Mouse (Mus musculus) cerebellum, adult 8-10 months (tissue): ENCODE measurements around the gene Gm39653.
"Not testable (repeated sequence)": the region's sequence is repeated elsewhere in the genome, so short reads cannot be mapped to it uniquely, and the experiment has no call there.

ENCODE experiments used
- DNase-seq: peaks from one replicate; pipeline ENCODE4 v3.0.0; 2022

Gm39653 gene

DNA sequence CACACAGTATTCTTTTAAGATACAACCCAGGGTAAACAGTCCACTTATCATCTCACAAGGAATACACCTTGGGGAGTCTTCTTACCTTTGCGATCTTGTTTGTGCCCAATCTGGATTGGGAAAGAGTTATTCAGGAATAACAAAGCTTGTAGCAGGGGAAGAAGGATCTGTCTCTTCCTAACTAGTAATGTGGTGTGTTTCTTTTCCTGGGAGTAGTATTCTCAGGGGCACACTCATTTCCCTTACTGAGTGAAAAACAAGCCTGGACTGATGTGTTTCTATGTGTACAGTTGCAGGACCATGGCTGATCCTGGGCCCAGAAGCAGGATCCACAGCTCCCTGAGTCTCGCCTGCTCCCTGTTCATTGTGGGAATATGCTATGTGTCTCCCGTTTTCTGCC lies at the start of gene Gm39653:
Gene Gm39653 (plus strand): TSS at position 301 of the 400 bp plus-strand sequence.
- no peak for DNase-seq

DNA sequence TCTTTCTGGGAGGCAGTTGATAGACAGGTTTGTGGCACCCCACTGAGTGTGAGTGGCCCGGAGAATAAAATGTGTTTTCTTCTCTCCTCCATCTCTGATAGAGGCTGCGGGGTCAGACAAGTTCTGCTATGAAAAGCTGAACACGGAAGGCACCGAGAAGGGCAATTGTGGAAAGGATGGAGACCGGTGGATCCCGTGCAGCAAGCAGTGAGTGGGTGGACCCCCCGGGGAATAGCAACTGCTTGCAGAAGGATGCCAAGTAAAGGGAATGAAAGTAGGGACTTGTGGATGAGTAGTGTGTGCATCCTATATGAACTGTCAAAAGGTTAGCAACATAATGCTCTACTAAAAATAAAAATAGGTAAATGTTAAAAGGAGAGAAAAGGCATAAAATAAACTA lies 49.3 kb upstream of the Gm39653 start:
- DNase-seq: peak; percentile 47

DNA sequence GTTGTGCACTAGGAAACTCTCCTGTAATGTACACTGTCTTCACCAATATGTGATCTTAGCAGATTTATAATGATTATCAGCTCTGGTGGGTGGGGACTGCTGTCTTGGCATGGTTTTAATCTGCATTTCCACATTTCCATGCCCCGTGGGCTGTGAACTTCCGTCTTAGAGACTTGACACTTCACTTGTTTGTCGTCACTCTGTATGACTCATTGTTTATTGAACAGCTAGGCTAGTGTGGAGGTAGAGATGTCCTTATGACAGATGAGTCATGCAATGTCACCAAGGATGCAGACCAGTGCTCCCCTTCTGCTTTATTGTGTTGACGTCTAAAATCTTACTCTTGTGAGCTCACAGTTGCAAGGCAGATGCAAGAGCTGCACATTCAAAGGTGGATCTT lies 48.7 kb upstream of the Gm39653 start:
- DNase-seq: no peak

DNA sequence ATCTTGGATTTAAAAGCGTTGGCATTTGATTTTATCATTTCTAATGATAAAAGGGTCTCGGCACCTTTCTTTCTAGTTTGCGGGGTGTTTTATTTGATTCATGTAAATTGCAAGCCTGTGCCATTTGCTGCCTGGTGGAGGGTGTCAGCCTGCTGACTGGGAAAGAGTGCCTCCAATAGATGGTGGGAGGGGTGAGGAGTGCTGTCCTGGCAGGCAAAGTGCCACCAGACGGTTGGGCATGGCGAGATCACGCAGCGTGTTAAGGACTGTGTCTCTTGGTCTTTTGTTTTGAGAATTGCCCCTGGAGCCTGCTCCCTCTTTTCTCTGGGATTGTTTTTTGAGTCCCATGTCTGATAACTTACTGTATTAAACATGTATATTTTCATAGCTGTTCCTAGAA lies 43.5 kb upstream of the Gm39653 start:
- DNase-seq: peak; percentile 55

DNA sequence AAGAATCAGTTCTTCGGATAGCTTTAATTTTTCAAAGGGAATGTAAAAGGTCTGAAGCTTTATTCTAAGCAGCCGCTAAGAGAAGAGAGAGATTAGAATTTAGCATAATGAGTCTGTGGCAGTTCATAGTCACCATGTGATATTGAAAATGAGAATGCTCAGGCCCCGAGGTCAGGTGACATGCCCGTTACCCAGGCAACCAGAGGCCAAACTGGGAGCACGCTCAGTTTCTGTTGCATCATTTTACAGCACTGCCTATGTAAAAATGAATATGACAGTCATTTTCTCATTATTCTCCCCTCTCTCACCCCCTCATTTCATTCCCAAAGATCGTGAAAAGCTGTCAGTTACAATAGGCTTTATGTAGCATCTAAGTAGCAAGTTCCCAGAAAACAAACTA lies 42.3 kb upstream of the Gm39653 start:
- no peak for DNase-seq

DNA sequence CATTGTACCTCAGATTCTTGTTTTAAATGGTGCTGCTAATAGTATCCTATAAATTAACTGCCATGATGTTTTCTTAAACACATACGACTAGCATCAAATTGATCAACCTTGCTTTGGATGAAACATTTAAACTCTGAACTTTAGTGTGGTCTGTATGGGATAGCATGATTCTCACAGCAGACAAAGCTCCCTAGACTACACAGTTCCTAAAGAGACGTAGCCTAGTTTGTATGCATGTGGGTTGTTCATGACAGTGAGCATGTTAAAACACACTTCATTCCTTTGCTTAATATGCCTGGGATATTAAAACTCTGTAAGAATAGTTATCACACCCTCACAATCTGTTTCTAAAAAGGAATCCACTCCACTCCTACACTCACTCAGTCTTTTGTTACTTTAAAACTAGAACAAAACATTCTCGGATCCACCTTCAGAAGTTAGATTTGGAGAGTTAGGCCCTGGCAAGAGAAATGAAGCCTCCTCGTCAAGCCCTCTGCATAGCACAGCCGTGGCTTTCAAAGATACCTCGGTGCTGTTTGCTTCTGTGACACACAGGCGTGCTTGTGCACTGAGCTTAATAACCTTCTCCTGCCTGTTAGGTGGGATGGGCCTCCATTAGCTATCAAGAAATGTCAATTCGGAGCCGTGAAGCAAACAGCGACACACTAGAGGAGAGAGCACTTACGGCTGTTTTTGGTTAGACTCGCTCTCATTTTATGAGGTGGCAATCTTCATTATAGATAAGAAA lies 41.7 kb upstream of the Gm39653 start:
- DNase-seq: no peak

GRCm38 (mm10) chr1:63576803-63577202 lies 39.0 kb upstream of the Gm39653 start:
- no peak for DNase-seq

- no peak for DNase-seq
These were observed 36.6 kb upstream of the Gm39653 start for GRCm38 (mm10) chr1:63579153-63579552.

GRCm38 (mm10) chr1:63586869-63587268 lies 28.9 kb upstream of the Gm39653 start:
- DNase-seq: no peak

DNA sequence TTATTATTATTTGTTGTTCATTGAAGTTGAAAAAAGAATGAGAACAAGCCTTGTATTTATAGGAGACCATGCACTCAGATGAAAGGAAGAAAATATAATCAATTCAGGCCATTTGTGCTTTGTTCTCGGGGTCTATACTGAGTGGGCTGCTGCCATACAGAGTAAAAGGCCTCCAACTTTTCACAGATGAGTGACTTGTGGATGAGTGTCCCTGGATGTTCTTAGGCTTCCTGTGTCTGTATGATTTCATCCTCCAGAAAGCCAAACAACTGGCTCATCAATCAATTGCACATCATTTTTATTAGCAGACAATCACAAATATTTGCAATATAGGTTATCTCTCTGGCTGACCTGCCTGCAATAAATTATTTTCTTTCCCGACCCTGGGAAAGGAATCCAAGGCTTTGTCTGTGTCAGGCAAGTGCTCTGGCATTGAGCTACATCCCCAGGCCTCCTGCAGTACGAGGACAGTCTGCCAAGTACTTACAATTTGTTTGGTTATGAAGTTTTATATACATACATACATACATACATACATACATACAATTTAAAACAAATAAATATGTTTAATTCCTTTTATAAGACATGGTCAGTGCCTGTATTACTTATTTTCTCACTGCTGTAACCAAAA lies 11.8 kb upstream of the Gm39653 start:
- no peak for DNase-seq

DNA sequence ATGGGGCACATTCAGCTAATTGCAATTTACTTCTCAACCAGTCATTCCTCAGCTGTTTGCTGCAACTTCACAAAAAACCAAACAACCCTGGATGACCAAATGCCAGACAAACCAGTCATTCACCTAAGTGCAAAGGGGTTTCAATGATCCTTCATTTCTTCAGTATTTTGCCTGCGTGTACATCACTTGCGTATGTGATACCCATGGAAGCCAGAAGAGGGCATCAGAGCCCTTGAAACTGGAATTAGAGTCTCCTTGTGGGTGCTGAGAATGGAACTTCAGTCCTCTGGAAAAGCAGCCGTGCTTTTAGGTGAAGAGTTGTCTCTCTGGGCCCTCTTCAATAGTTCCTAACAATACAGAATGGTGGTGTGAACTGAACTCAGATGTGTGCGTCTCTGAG lies 6.2 kb upstream of the Gm39653 start:
- DNase-seq: no peak

GRCm38 (mm10) chr1:63614594-63614993 lies 1.2 kb upstream of the Gm39653 start:
- DNase-seq: no peak

- no peak for DNase-seq
These were observed 12.4 kb downstream of the Gm39653 start for GRCm38 (mm10) chr1:63628211-63628610.

- DNase-seq: not testable (repeated sequence)
These were observed 14.6 kb downstream of the Gm39653 start for GRCm38 (mm10) chr1:63630390-63630789.

DNA sequence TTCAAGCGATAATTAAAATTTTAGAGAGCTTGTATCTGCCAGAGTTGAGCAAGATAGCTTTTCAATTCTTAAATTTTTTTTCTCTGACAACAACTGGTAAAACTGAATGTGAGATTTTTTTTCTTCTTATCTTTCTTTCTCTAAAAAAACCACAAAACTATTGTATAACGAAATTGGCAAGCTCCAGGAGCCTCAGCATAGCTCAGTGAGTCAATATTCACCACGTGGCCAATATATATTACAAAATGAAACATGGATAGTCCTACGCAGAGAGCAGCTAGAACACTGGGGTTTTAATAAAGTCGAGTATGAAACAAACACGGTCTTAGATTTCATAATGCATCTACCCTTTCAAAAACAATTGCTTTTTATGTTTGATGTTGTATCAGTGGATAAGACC lies 24.2 kb downstream of the Gm39653 start:
- no peak for DNase-seq

DNA sequence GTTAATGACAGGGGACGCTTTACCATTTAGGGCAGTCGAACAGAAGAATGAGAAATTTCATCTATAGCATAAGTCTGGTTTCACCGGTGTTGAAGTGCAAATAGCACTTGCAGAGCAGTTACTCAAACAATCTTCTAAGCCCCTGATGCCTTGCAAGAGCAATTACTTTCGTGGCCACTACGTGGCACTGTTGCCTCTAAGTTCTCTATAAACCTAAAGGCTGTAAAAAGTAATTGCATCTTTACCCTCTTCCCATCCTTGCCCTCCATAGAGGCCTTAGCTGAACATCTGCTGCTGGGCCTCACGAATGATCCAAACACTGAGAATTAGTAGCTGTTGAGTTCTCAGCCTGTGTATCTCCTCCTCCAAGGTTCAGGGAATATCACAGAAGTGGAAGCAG lies 42.2 kb downstream of the Gm39653 start:
- peak; percentile 48 for DNase-seq

- DNase-seq: peak; percentile 43
These were observed 43.8 kb downstream of the Gm39653 start for GRCm38 (mm10) chr1:63659591-63659990.

DNA sequence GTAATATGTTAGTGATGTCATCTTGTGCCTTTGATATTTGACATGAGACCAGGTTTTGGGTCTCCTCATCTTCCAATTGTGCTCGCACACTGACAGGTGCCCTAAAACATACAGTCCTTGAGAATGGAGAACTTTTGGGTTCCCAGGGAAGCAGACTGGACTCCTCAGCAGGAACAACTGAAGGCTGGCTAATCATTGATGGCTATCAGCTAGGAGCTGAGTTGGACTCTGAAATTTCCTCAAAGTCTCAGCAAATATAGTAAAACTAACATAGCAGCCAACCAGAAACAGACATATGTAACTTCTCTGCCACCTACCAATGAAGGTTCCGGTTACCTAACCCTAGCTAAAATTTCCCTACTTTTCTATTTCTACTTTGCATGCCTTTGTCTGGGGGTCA lies 50.3 kb downstream of the Gm39653 start:
- no peak for DNase-seq

GRCm38 (mm10) chr1:63667201-63667948 lies 51.6 kb downstream of the Gm39653 start:
- no peak for DNase-seq

DNA sequence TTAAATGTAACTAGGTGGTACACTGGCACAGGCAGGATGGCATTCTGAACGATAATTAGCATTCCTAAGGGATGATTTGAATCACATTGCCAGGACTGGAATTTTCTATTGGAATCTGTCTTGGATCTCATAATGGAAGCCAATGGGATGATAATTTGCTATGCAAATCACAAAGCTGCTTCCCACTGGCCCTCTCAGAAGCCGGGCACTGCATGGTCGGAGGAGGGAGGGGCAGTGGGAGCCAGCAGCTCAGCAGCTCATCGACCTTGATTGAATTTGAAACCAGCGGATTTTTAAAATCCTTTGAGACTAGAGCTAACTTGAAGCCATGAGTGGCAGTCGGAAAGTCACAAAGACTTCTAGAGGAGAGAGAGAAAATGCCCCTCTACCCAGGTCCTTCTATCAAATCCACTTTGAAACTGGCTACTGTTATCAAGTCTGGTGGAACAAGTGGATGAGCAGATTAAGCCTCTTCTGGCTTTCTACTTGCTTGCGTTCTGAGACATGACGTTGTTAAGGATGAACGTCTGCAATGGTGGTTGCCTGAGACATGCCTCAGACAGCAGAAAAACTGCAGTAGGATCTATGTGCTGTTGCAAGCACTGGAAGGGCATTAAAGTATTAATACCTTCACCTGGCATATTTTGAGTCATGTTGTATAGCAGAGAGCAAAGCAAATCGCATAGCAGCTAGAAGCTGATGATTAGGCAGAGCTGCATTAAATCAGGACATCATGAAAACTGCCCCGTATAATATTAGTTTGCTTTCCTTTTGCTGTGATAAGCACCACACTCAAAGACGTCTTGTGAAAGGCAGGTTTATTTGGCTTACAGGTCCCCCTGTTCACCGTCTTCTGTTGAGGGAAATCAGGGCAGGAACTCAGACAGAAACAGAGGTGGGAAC lies 52.4 kb downstream of the Gm39653 start:
- no peak for DNase-seq

GRCm38 (mm10) chr1:63668852-63669160 lies 53.0 kb downstream of the Gm39653 start:
- DNase-seq: peak; percentile 8
